Mouse (Mus musculus) neural tube, embryonic 12.5 days (tissue): Measurements from ENCODE around the gene Olig2. TPM values are rescaled to one million over a fixed set of nuclear protein-coding genes. Genes with fewer than 3 reads are reported as not detected.

ENCODE experiments used
- ATAC-seq: fragments of 200-750 bp; cut with Nextera tagmentation; 2 replicates; pipeline ENCODE4 v1.8.0; 2017; ENCODE audit warnings: low read depth, mild to moderate bottlenecking, moderate TSS enrichment, moderate library complexity; ENCODE audit not compliant: low FRiP score
- H3K27ac ChIP-seq: fragments of 300-500 bp; sonication (generic); 2 replicates; pipeline ENCODE4 v1.5.1; 2016
- H3K27me3 ChIP-seq: fragments of 300-500 bp; sonication (generic); replicated peaks from 2 replicates; pipeline ENCODE4 v1.6.1; 2016; ENCODE audit warnings: mild to moderate bottlenecking
- H3K36me3 ChIP-seq: fragments of 300-500 bp; sonication (generic); 2 replicates; pipeline ENCODE4 v1.6.1; 2016; ENCODE audit warnings: mild to moderate bottlenecking
- H3K4me1 ChIP-seq: fragments of 300-500 bp; sonication (generic); 2 replicates; pipeline ENCODE4 v1.6.1; 2016
- H3K4me2 ChIP-seq: fragments of 300-500 bp; sonication (generic); replicated peaks from 2 replicates; pipeline ENCODE4 v1.6.1; 2016; ENCODE audit warnings: mild to moderate bottlenecking
- H3K4me3 ChIP-seq: fragments of 300-500 bp; sonication (generic); 2 replicates; pipeline ENCODE4 v1.5.1; 2016
- H3K9ac ChIP-seq: fragments of 300-500 bp; sonication (generic); 2 replicates; pipeline ENCODE4 v1.6.1; 2016; ENCODE audit warnings: mild to moderate bottlenecking
- H3K9me3 ChIP-seq: fragments of 300-500 bp; sonication (generic); 2 replicates; pipeline ENCODE4 v1.6.1; 2016; ENCODE audit warnings: mild to moderate bottlenecking
- WGBS: fragments of 180-500 bp; shearing (Covaris S2); methylation state at CpG from one replicate; pipeline ENCODE4 v1.1.7; 2016; 5-methylcytosine and 5-hydroxymethylcytosine counted together
- polyA plus RNA-seq: library from polyadenylated mRNA; unstranded; fragments of >200 nt; fragmentation: Nextera tagmentation; extraction: Ambion mirVana; gene quantifications from 2 replicates; pipeline ENCODE4 v1.2.1, GENCODE M21; 2016

The Olig2 gene
- polyA plus RNA-seq, 1 experiment from 2014 or later, result 2.9 TPM

- H3K27ac ChIP-seq, result no peak overlapping the region
- no peaks in the 10 kb centered on the region for H3K4me1 ChIP-seq
- H3K9me3 ChIP-seq, result no peaks in the 10 kb centered on the region
- H3K4me2 ChIP-seq, result no peak overlapping the region
- H3K4me3 ChIP-seq, result no peak overlapping the region
- no peak for ATAC-seq
- H3K27me3 ChIP-seq, result peaks cover 84% of the 10 kb centered on the region
- WGBS, result 35% methylated on average over 12 of the region's 12 CpGs
- H3K36me3 ChIP-seq, result no peaks in the 10 kb centered on the region
- no peak overlapping the region for H3K9ac ChIP-seq
Observed at GRCm38 (mm10) chr16:91262467-91263220, 37.4 kb downstream of the Olig2 start.

- 80% methylated on average over 6 of the region's 6 CpGs for WGBS
- no peak for ATAC-seq
- no peaks in the 10 kb centered on the region for H3K9me3 ChIP-seq
Observed at GRCm38 (mm10) chr16:91265972-91266371, 40.7 kb downstream of the Olig2 start.

GRCm38 (mm10) chr16:91268724-91269452, 43.6 kb downstream of the Olig2 start:
- Histone ChIP-seq H3K27me3 (peaks cover 96% of the 10 kb centered on the region), H3K4me2 (peak overlapping the region; percentile 75), H3K4me3 (0 out of 2 replicates have a peak overlapping the region, but pooled peaks have one; percentile 37), H3K9ac (no peak overlapping the region), H3K27ac (no peak overlapping the region), H3K36me3 (no peaks in the 10 kb centered on the region), H3K9me3 (no peaks in the 10 kb centered on the region), H3K4me1 (peaks cover 14% of the 10 kb centered on the region)
- WGBS, result 6% methylated on average over 13 of the region's 13 CpGs
- ATAC-seq, result no peak

More at GRCm38 (mm10) chr16:91265972-91266371, 40.7 kb downstream of the Olig2 start:
- Histone ChIP-seq H3K27me3 (peaks cover 90% of the 10 kb centered on the region), H3K4me3 (no peak overlapping the region), H3K36me3 (no peaks in the 10 kb centered on the region), H3K9ac (no peak overlapping the region), H3K27ac (no peak overlapping the region), H3K4me2 (no peak overlapping the region), H3K4me1 (peaks cover 14% of the 10 kb centered on the region)

GRCm38 (mm10) chr16:91269468-91270211, 44.4 kb downstream of the Olig2 start, which contains the start of gene Olig1:
Gene Olig1 (plus strand): TSS chr16:91269772.
- no peaks in the 10 kb centered on the region for H3K9me3 ChIP-seq
- ATAC-seq, result peak; percentile 86
- under 1% methylated on average over 64 of the region's 64 CpGs for WGBS
- peaks cover 99% of the 10 kb centered on the region for H3K27me3 ChIP-seq
- no peaks in the 10 kb centered on the region for H3K36me3 ChIP-seq
- H3K4me3 ChIP-seq, result peak within 1 kb of the TSS; percentile 37
- H3K27ac ChIP-seq, result no peak within 1 kb of the TSS
- peak within 1 kb of the TSS; percentile 75 for H3K4me2 ChIP-seq
- peaks cover 14% of the 10 kb centered on the region for H3K4me1 ChIP-seq
- no peak within 1 kb of the TSS for H3K9ac ChIP-seq

GRCm38 (mm10) chr16:91270212-91270971, 45.1 kb downstream of the Olig2 start:
- peak; percentile 13; the same call in 1 of the 2 replicates for ATAC-seq
- Histone ChIP-seq H3K9me3 (no peaks in the 10 kb centered on the region), H3K9ac (no peak overlapping the region)

GRCm38 (mm10) chr16:91270982-91271549, 45.8 kb downstream of the Olig2 start:
- ATAC-seq, result no peak
- no peak overlapping the region for H3K9ac ChIP-seq
- H3K4me1 ChIP-seq, result peaks cover 14% of the 10 kb centered on the region
- H3K4me2 ChIP-seq, result no peak overlapping the region
- no peak overlapping the region for H3K27ac ChIP-seq
- H3K27me3 ChIP-seq, result peaks cover 100% of the 10 kb centered on the region
- no peak overlapping the region for H3K4me3 ChIP-seq
- no peaks in the 10 kb centered on the region for H3K36me3 ChIP-seq
- under 1% methylated on average over 29 of the region's 29 CpGs for WGBS
- H3K9me3 ChIP-seq, result no peaks in the 10 kb centered on the region

More at GRCm38 (mm10) chr16:91270212-91270971, 45.1 kb downstream of the Olig2 start:
- WGBS, result under 1% methylated on average over 63 of the region's 63 CpGs
- Histone ChIP-seq H3K27me3 (peaks cover 100% of the 10 kb centered on the region), H3K4me1 (peaks cover 14% of the 10 kb centered on the region), H3K4me2 (peak overlapping the region; percentile 75), H3K4me3 (peak overlapping the region; percentile 37), H3K27ac (no peak overlapping the region), H3K36me3 (no peaks in the 10 kb centered on the region)

- H3K9ac ChIP-seq, result no peak overlapping the region
- WGBS, result 2% methylated on average over 20 of the region's 20 CpGs
- H3K4me3 ChIP-seq, result no peak overlapping the region
- no peaks in the 10 kb centered on the region for H3K9me3 ChIP-seq
- peaks cover 14% of the 10 kb centered on the region for H3K4me1 ChIP-seq
- H3K36me3 ChIP-seq, result no peaks in the 10 kb centered on the region
- no peak for ATAC-seq
- no peak overlapping the region for H3K4me2 ChIP-seq
- H3K27ac ChIP-seq, result no peak overlapping the region
- peaks cover 99% of the 10 kb centered on the region for H3K27me3 ChIP-seq
Observed at GRCm38 (mm10) chr16:91271634-91272033, 46.4 kb downstream of the Olig2 start.

Other genes starting within 250 kb of the Olig2 start
- gene Synj1, start 214.1 kb upstream of the Olig2 start, polyA plus RNA-seq, result 29.1 and 29.9 TPM in 2 replicates
- gene Paxbp1, start 180.9 kb upstream of the Olig2 start, polyA plus RNA-seq, result 88.3 and 111 TPM in 2 replicates
- gene 4932438H23Rik, start 130.3 kb upstream of the Olig2 start, polyA plus RNA-seq, result 0.27 TPM in 1 of 2 replicates, not detected in the other
- gene Olig1, start 44.3 kb downstream of the Olig2 start, polyA plus RNA-seq, result 3.1 and 5.1 TPM in 2 replicates
- gene Ifnar2, start 147.3 kb downstream of the Olig2 start, polyA plus RNA-seq, result 30.7 and 35.4 TPM in 2 replicates
- gene Gm21970, start 166.3 kb downstream of the Olig2 start, polyA plus RNA-seq, result not detected in 2 replicates
- gene Il10rb, start 180.7 kb downstream of the Olig2 start, polyA plus RNA-seq, result 8.5 and 9.0 TPM in 2 replicates